Mouse (Mus musculus) urinary bladder, adult 18-20 months (tissue): ENCODE measurements around the gene B9d1.
A peak's percentile ranks its signal among the peaks of the same experiment; 100 is the strongest.

Experiments used
- DNase-seq, 2 experiments: peaks; one replicate each; pipeline ENCODE4 v3.0.0; 2022; ENCODE audit warnings: low spot score in 2 of 2, mixed read lengths in 2 of 2

The B9d1 gene

DNA sequence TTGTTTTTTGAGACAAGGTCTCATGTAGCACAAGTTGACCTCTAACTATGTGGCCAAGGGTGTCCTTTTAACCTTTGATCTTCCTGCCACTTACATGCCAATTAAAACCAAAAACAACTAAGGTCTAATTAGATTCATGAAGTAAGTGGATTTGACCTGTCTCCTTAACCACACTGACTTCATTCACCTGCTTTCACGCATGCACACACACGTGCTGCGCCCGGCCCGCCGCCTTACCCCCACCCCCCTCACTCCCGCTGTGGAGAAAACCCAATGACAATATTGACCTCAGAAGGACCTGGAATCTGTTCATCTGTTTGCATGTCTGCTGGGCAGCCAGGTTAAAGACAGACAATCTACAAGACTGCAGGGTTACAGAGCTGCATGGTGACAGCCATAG lies 35.7 kb downstream of the B9d1 start:
- DNase-seq = no peak

DNA sequence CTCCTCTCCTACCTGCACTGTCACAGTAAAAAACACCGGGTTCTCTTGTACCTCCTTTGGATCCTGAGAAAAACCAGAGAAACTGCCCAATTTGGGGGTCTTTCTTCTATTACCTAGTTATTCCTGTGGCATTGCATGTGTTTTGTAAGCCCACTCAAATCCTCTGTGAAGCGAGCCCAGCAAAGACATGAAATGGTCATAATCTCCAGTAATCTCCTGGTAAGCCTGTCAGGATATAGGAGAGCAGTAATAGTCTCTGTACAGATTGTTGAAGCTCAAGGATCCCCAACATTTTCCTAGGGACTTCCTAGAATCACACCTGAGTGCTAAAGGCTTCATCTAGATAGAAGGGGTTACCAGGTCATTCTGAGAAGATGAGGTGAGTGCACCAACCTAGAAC lies 36.2 kb downstream of the B9d1 start:
- DNase-seq = no peak

DNA sequence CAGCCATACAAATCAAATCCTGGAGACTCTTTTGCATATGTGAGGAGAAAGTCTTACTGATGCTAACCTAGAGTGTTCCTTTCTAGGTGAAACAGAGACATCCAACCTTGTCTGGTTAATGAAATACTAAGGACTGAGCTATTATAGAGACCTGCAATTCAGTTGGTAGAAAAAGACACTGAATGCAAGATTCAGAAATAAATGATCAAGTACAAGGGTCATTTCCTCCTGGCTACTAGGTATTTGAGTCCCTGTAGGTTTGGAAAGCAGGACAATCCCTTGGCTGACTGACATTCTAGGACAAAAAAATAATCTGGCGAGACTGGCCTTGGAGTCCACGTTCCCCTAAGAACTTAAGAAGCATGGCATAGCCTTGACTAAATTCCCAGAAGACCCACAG lies 40.6 kb downstream of the B9d1 start:
- no peak for DNase-seq

- no peak for DNase-seq
Observed at GRCm38 (mm10) chr11:61546452-61546851, 41.5 kb downstream of the B9d1 start.

- DNase-seq = no peak
Observed at GRCm38 (mm10) chr11:61547710-61548109, 42.8 kb downstream of the B9d1 start.

GRCm38 (mm10) chr11:61550631-61551030 lies 45.7 kb downstream of the B9d1 start:
- no peak for DNase-seq

- no peak for DNase-seq
Observed at GRCm38 (mm10) chr11:61553015-61553754, 48.2 kb downstream of the B9d1 start.

DNA sequence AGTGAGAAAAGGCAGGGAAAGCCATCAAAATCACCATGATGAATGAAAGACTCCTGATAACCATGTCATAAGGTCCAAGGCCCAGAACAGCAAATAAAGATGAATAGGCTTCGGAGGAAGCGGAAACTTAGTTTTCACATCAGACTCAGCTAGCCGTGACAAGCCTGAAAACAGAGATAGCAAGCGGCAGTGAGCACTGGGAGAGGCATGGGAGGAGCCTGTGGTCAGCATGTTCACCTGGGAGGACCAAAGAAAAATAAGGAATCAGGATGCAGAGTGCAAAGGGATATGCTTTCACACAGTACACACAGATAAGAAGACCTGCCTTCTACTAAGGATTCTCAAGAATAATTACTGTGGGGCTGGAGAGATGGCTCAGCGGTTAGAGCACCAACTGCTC lies 54.6 kb downstream of the B9d1 start:
- DNase-seq = peak in 1 of 2 experiments; percentile 34

DNA sequence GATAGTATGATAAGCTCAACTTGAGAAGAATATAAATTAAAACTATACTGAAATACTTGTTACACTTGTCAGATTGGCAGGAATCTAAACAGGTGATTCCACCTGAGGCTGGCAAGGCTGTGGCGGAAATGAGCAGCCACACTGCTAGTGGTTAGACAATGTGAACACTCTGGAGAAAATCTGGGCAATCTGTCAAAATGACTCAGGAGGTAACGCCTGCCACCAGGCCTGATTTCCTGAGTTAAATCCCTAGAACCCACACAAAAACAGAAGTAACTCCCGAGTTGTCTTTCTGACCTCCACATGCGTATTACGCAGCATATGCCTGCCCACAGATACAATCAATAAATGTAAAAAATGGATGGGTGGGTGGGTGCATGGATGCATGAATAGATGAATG lies 57.5 kb downstream of the B9d1 start:
- peak in 1 of 2 experiments; percentile 43 for DNase-seq
